Mouse (Mus musculus): ENCODE results near the gene Emp3. TPM values are rescaled to one million over a fixed set of nuclear protein-coding genes. Genes with fewer than 3 reads are reported as not detected.
"Not testable (repeated sequence)": the region's sequence is repeated elsewhere in the genome, so short reads cannot be mapped to it uniquely, and the experiment has no call there.

Gene Emp3
- 1 to 10 TPM; 1.9 to 4.4 TPM for total RNA-seq (2021)

GRCm38 (mm10) chr7:45921242-45921621, at the start of gene Emp3:
Gene Emp3 (minus strand): TSS chr7:45921404.
- no peak for DNase-seq

GRCm38 (mm10) chr7:45956611-45957010, 35.4 kb upstream of the Emp3 start:
- DNase-seq: no peak

GRCm38 (mm10) chr7:45949061-45949460, 27.9 kb upstream of the Emp3 start:
- no peak for DNase-seq

- DNase-seq: not testable (repeated sequence)
These were observed 22.1 kb upstream of the Emp3 start for GRCm38 (mm10) chr7:45943280-45943679.

GRCm38 (mm10) chr7:45941986-45942385, 20.8 kb upstream of the Emp3 start:
- DNase-seq: no peak

GRCm38 (mm10) chr7:45939836-45940235, 18.6 kb upstream of the Emp3 start:
- no peak for DNase-seq

- peak; percentile 42 to 50 for DNase-seq
These were observed 13.9 kb upstream of the Emp3 start for GRCm38 (mm10) chr7:45935114-45935513.

- not testable (repeated sequence) for DNase-seq
These were observed 12.6 kb upstream of the Emp3 start for GRCm38 (mm10) chr7:45933766-45934165.

GRCm38 (mm10) chr7:45929688-45930087, 8.5 kb upstream of the Emp3 start:
- no peak for DNase-seq

GRCm38 (mm10) chr7:45928626-45929295, 7.6 kb upstream of the Emp3 start:
- no peak for DNase-seq

GRCm38 (mm10) chr7:45924429-45924816, 3.2 kb upstream of the Emp3 start:
- no peak for DNase-seq

GRCm38 (mm10) chr7:45923762-45924428, 2.7 kb upstream of the Emp3 start, which contains the start of gene Ccdc114:
Gene Ccdc114 (plus strand): TSS chr7:45924072.
- peak in 1 of 2 experiments; percentile 23 for DNase-seq

- peak; percentile 91 to 93 for DNase-seq
These were observed 1.9 kb upstream of the Emp3 start for GRCm38 (mm10) chr7:45922928-45923761.

- no peak for DNase-seq
These were observed 871 bp upstream of the Emp3 start for GRCm38 (mm10) chr7:45921950-45922600.

GRCm38 (mm10) chr7:45920583-45921241, 492 bp downstream of the Emp3 start:
- no peak for DNase-seq

GRCm38 (mm10) chr7:45919761-45920160, 1.4 kb downstream of the Emp3 start:
- DNase-seq: no peak

GRCm38 (mm10) chr7:45919083-45919671, 2.0 kb downstream of the Emp3 start:
- DNase-seq: no peak

GRCm38 (mm10) chr7:45917926-45918325, 3.3 kb downstream of the Emp3 start:
- no peak for DNase-seq

- no peak for DNase-seq
These were observed 4.0 kb downstream of the Emp3 start for GRCm38 (mm10) chr7:45917004-45917704.

GRCm38 (mm10) chr7:45916056-45917003, 4.9 kb downstream of the Emp3 start:
- peak; percentile 62 to 80 for DNase-seq

Measured in layer of hippocampus, postnatal 36 days (tissue).